Mouse (Mus musculus): ENCODE results near the gene Dhx35. TPM values are rescaled to one million over a fixed set of nuclear protein-coding genes. Genes with fewer than 3 reads are reported as not detected.

Gene Dhx35
- total and polyA plus RNA-seq, 2 experiments: 6.5 to 8.2 TPM

DNA sequence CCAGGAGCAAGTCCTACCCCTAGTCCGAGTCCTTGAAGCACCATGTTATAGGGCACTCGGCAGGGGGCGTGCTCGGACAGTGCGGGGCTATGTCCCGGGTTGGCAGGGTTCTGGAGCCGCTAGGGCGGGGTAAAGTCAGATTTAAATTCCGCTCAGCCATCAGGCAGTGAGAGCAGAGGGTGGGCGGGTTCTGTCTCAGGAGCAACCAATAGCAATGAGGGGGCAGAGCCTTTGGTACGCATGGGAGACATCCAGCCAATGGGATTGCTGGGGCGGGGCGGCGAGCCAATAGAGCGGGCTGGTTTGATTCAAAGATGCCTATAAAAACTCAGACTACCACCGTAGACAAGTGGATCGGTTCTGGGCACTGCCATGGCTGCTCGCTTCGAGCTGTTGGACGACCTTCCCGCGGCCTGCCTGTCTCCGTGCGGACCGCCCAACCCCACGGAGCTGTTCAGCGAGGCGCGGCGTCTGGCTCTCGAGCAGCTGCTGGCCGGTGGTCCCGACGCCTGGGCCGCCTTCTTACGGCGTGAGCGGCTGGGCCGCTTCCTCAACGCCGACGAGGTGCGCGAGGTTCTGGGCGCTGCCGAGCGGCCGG is 26.8 kb upstream of the Dhx35 start, which contains the start of gene Fam83d:
TSS of gene Fam83d (plus strand) at position 352 of the 598 bp plus-strand sequence.
- WGBS: under 1% methylated on average over 48 of the region's 48 CpGs
- no peak within 1 kb of the TSS for H3K27ac ChIP-seq (replicated peaks; ENCODE audit: insufficient read depth, low read depth, low read length)

DNA sequence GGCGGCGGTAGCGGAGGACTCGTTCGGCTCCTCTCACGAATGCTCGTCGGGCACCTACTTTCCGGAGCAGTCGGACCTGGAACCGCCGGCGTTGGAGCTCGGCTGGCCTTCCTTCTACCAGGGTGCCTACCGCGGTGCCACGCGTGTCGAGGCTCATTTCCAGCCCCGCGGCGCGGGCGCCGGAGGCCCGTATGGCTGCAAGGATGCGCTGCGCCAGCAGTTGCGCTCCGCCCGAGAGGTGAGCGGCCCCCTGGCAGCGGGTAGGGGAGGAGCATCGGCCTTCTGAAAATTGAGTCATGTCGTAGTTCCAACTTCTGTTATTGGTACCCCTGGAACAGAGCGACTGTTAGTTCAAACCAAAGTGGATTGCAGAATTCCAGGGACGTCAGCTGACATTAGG is 26.3 kb upstream of the Dhx35 start:
- TF ChIP-seq CTCF (IDR thresholded peaks at IDR 0.05; ENCODE audit: low read depth, low read length) (no peak), POLR2A (IDR thresholded peaks at IDR 0.05; ENCODE audit: extremely low read depth, insufficient read depth, low read length) (no peak)
- Histone ChIP-seq H3K79me2 (ENCODE audit: control insufficient read depth, insufficient read depth, low read length) (no peaks in the 10 kb centered on the region), H3K4me3 (ENCODE audit: insufficient read depth, low read depth, low read length) (peak overlapping the region; percentile 69), H3K4me1 (ENCODE audit: control insufficient read depth, insufficient read depth, low read length) (peaks cover 10% of the 10 kb centered on the region), H3K27me3 (ENCODE audit: control insufficient read depth, insufficient read depth, low read length) (no peaks in the 10 kb centered on the region), H3K36me3 (ENCODE audit: control insufficient read depth, insufficient read depth, low read length) (no peaks in the 10 kb centered on the region), H3K9ac (ENCODE audit: low read depth, low read length) (peak overlapping the region; percentile 36; the same call in 1 of the 2 replicates), H3K27ac (replicated peaks; ENCODE audit: insufficient read depth, low read depth, low read length) (no peak overlapping the region)
- 1% methylated on average over 37 of the region's 37 CpGs for whole genome bisulfite sequencing
- no peak for DNase-seq (ENCODE audit: extremely low read depth, low read depth, low spot score)

More for the DNA sequence above, 26.8 kb upstream of the Dhx35 start, which contains the start of gene Fam83d:
- Histone ChIP-seq H3K9ac (ENCODE audit: low read depth, low read length) (peak within 1 kb of the TSS; percentile 36; the same call in 1 of the 2 replicates), H3K4me3 (ENCODE audit: insufficient read depth, low read depth, low read length) (peak within 1 kb of the TSS; percentile 69), H3K79me2 (ENCODE audit: control insufficient read depth, insufficient read depth, low read length) (no peaks in the 10 kb centered on the region), H3K36me3 (ENCODE audit: control insufficient read depth, insufficient read depth, low read length) (no peaks in the 10 kb centered on the region), H3K27me3 (ENCODE audit: control insufficient read depth, insufficient read depth, low read length) (no peaks in the 10 kb centered on the region), H3K4me1 (ENCODE audit: control insufficient read depth, insufficient read depth, low read length) (peaks cover 10% of the 10 kb centered on the region)
- peak; percentile 91 for DNase-seq (ENCODE audit: extremely low read depth, low read depth, low spot score)
- TF ChIP-seq CTCF (IDR thresholded peaks at IDR 0.05; ENCODE audit: low read depth, low read length) (peak; percentile 90), POLR2A (IDR thresholded peaks at IDR 0.05; ENCODE audit: extremely low read depth, insufficient read depth, low read length) (0 out of 2 replicates have a peak, but pooled peaks have one; percentile 40)

DNA sequence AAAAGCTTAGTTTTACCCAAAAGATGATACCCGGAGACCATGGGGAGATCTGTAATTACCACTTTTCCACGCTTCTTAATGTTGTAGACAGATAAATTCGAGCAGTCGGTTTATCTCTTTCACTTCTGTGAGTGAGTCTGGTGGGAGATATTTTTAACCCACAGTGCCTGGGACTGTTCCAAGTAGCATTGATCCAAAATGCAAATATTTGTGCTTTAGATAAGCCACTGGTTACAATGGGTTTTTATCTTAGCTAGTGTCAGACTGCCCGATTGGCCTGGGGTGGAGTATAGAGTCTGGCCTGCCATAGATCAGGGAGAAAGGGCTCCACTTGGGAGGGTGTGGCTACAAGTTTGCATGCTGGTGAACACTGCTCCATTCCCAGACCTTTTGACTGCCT is 25.8 kb upstream of the Dhx35 start:
- WGBS: 2% methylated on average over 5 of the region's 5 CpGs
- Histone ChIP-seq H3K36me3 (ENCODE audit: control insufficient read depth, insufficient read depth, low read length) (no peaks in the 10 kb centered on the region), H3K79me2 (ENCODE audit: control insufficient read depth, insufficient read depth, low read length) (no peaks in the 10 kb centered on the region), H3K27ac (replicated peaks; ENCODE audit: insufficient read depth, low read depth, low read length) (no peak overlapping the region), H3K4me1 (ENCODE audit: control insufficient read depth, insufficient read depth, low read length) (peaks cover 10% of the 10 kb centered on the region), H3K27me3 (ENCODE audit: control insufficient read depth, insufficient read depth, low read length) (no peaks in the 10 kb centered on the region), H3K4me3 (ENCODE audit: insufficient read depth, low read depth, low read length) (no peak overlapping the region), H3K9ac (ENCODE audit: low read depth, low read length) (no peak overlapping the region)
- TF ChIP-seq CTCF (IDR thresholded peaks at IDR 0.05; ENCODE audit: low read depth, low read length) (no peak), POLR2A (IDR thresholded peaks at IDR 0.05; ENCODE audit: extremely low read depth, insufficient read depth, low read length) (no peak)
- peak; percentile 29 for DNase-seq (ENCODE audit: extremely low read depth, low read depth, low spot score)

DNA sequence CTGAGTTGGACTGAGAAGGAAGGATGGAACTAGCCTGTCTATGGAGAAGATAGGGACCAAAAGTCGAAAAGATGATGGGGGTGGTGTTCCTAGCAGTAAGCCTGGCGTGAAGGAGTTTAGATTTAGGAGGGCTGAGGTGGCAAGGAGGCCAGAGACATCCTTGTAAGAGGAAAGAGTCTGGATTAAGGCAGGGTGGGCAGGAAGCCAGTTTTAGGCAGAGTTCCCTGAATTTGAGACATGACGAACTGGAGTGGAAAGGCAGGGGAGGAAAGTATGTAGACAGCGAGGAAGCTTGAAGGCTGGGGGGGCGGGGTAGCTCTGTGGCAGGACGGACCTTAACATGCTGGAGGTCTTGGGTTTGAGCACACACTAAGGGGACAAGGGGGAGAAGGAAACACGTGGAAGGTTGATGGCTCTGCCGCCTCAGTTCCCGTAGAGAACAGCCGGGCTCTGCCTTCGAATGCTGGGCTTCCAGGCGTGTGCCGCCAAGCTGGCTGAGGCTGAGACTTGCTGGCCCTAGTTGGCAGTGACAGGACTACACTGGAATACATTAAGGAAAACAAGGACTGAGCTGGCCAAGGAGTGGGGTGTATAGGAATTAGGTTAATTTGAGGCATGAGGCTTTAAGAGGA is 24.4 kb upstream of the Dhx35 start:
- H3K27ac ChIP-seq (replicated peaks; ENCODE audit: insufficient read depth, low read depth, low read length): no peak overlapping the region
- TF ChIP-seq CTCF (IDR thresholded peaks at IDR 0.05; ENCODE audit: low read depth, low read length): no peak
- no peak for TF ChIP-seq POLR2A (IDR thresholded peaks at IDR 0.05; ENCODE audit: extremely low read depth, insufficient read depth, low read length)
- H3K27me3 ChIP-seq (ENCODE audit: control insufficient read depth, insufficient read depth, low read length): no peaks in the 10 kb centered on the region
- H3K36me3 ChIP-seq (ENCODE audit: control insufficient read depth, insufficient read depth, low read length): no peaks in the 10 kb centered on the region
- no peaks in the 10 kb centered on the region for H3K79me2 ChIP-seq (ENCODE audit: control insufficient read depth, insufficient read depth, low read length)
- H3K4me3 ChIP-seq (ENCODE audit: insufficient read depth, low read depth, low read length): no peak overlapping the region
- no peak overlapping the region for H3K9ac ChIP-seq (ENCODE audit: low read depth, low read length)
- peaks cover 10% of the 10 kb centered on the region for H3K4me1 ChIP-seq (ENCODE audit: control insufficient read depth, insufficient read depth, low read length)
- 72% methylated on average over 13 of the region's 13 CpGs for WGBS
- DNase-seq (ENCODE audit: extremely low read depth, low read depth, low spot score): no peak

DNA sequence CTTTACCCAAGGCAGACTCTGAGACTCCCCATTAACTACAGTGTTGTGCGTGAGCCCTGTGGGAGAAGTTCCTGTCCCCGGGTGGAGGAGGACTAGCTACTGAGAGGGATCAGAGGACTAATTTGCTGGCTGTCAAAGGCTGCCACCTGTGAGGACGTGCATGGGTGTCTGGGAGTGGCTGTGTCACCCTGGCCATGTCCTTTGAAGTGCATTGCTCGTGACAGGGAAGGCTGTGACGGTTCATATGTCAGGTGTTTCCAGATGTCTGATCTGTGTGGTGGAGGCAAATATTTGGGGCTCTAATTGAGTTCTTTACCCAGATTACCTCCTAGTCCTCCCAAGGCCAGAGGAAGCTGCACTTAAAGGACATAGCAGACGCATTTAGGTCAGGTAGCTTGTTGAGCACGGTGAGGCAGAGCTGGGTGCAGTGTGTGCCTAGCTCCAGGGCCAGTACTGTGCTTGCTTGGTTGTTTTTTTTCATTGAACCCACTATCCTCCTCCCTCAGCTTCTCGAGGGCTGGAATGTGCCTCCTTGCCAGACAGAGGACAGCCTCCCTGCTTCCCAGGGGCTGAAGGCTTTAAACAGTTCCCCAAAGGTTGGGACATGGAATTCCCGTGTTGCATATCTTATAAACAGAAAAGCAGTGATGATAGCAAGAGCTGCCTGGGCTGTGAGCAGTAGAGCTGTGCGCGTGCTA is 23.4 kb upstream of the Dhx35 start:
- no peaks in the 10 kb centered on the region for H3K36me3 ChIP-seq (ENCODE audit: control insufficient read depth, insufficient read depth, low read length)
- TF ChIP-seq POLR2A (IDR thresholded peaks at IDR 0.05; ENCODE audit: extremely low read depth, insufficient read depth, low read length) (no peak), CTCF (IDR thresholded peaks at IDR 0.05; ENCODE audit: low read depth, low read length) (no peak)
- H3K4me3 ChIP-seq (ENCODE audit: insufficient read depth, low read depth, low read length): no peak overlapping the region
- DNase-seq (ENCODE audit: extremely low read depth, low read depth, low spot score): no peak
- 65% methylated on average over 11 of the region's 11 CpGs for WGBS
- peaks cover 10% of the 10 kb centered on the region for H3K4me1 ChIP-seq (ENCODE audit: control insufficient read depth, insufficient read depth, low read length)
- H3K27ac ChIP-seq (replicated peaks; ENCODE audit: insufficient read depth, low read depth, low read length): no peak overlapping the region
- H3K9ac ChIP-seq (ENCODE audit: low read depth, low read length): no peak overlapping the region
- no peaks in the 10 kb centered on the region for H3K79me2 ChIP-seq (ENCODE audit: control insufficient read depth, insufficient read depth, low read length)
- H3K27me3 ChIP-seq (ENCODE audit: control insufficient read depth, insufficient read depth, low read length): no peaks in the 10 kb centered on the region

Measured in liver, adult 2 months (tissue).